Mouse (Mus musculus) kidney, adult 10 weeks (tissue): ENCODE measurements around the gene Shbg. TPM values are rescaled to one million over a fixed set of nuclear protein-coding genes. Genes with fewer than 3 reads are reported as not detected.

ENCODE experiments used
- polyA plus RNA-seq: library from polyadenylated mRNA; stranded (reverse); fragments of 350-450 nt; fragmentation: Illumina TruSeq; extraction: RNeasy Lipid Tissue Mini Kit (QIAGEN cat#74804); gene quantifications from one replicate; pipeline ENCODE4 v1.2.3, GENCODE M21; 2014; ENCODE audit warnings: low read depth, low replicate concordance

Shbg gene
- 0.32 TPM for polyA plus RNA-seq

DNA sequence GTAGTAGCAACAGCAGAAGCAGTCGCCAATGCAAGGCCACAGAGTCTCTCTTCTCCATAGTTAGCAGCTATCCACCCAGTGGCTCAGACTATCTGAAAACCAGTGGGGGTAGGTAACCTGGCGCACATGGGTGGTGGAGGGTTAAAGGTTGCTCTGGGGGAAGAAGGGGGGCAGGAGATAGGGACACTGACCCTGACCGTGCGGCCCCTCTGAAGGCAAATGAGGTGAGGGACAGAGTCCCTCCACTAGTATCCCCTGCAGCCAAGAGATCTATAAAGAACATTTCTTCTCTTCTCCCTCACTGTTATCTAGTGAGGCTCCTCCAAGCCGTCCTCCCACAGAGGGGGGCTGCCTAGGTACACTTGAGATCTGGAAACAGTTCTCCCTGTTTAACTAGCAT is at the start of gene Shbg:
Gene Shbg (minus strand): TSS at position 101 of the 400 bp plus-strand sequence.

DNA sequence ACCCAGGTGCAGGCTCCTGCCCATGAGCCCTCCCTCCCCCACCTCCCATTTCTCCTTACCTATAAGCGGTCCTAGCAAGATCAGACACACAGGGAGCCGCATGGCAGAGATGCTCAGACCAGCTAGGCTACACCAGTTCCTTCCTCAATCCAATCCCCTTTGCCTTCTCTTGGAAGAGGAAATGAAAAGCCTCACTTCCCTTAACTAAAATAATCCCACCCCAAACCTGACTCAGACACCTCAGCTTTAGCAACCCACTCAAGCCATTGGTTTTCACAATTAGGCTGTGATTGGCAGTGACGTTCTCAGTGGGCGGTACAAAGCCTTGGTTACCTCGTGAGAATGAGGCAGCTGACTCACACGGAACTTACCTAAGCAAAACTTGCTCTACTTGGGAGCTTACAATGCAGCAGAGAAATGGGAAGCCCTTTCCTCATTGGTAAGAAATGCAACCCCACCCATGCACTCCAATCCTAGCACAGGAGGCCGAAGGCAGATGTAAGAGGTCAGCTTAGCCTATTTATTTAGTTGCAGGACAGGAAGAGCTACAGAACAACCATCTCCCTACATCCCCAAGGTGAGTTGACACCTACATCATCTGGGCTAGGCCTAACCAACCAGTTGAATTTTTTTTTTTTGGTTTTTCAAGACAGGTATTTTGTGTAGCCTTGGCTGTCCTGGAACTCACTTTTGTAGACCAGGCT is 48.4 kb upstream of the Shbg start, which contains the start of gene Cd68:
Gene Cd68 (minus strand): TSS at position 193 of the 704 bp plus-strand sequence.

DNA sequence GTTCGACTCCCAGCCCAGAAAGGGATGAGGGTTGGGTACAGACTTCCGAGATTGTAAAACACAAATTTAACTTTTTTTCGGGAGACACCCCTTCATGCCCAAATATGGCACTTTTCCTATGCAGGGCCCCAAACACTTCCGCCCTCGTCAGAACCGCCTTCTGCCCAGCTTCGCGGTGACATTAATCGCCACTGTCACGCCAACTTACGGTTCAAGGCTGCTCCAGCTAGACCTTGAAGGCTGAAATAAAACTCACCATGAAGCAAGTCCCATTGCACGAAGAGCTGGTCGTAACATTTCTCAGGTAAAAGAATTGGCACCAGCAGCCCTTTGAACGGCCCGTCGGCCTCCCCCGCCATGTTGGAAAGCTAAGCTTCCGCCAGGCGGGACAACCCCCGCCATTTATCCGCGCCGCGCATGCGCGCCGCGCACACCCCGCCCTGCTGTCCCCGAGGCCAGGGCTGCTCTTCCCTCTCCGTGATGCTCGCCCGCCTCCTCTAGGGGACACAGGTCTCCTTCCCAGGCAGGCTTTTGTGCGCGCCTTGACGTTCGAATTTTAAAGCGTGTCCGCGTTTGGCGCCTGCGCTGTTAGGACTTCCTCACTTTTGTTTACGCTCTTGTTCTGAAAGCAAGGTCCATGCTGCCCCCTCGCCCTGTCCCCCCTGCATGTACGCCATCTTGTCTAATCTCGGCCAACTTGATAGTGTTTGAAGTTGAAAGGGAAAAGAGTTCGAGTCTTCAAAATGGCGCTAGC is 44.7 kb upstream of the Shbg start, which contains the start of gene Mpdu1:
Gene Mpdu1 (minus strand): TSS at position 430 of the 754 bp plus-strand sequence.

DNA sequence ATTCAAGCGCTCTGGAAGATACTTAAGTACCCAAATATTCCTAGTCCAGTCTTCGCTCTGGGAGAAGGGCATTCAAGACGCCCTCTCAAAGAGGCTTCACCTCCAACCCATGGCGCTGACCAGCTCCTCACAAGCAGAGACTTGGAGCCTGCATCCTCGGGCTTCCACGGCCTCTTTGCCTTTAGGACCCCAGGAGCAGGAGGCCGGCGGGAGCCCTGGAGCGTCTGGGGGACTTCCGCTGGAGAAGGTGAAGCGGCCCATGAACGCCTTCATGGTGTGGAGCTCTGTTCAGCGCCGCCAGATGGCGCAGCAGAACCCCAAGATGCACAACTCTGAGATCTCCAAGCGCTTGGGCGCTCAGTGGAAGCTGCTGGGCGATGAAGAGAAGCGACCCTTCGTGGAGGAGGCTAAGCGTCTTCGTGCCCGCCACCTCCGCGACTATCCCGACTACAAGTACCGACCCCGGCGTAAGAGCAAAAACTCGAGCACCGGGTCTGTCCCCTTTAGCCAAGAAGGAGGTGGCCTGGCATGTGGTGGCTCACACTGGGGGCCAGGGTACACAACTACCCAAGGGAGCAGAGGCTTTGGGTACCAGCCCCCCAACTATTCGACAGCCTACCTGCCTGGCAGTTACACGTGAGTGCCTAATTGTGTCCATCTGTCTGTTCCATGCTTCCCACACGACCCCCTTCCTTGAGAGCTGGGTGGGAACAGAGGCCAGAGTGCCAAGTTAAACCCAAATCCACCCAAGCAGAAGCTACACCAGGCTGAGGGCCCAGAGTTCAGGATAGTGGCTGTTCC is 37.8 kb upstream of the Shbg start, which contains the start of gene Sox15:
Gene Sox15 (plus strand): TSS at position 51 of the 801 bp plus-strand sequence.

DNA sequence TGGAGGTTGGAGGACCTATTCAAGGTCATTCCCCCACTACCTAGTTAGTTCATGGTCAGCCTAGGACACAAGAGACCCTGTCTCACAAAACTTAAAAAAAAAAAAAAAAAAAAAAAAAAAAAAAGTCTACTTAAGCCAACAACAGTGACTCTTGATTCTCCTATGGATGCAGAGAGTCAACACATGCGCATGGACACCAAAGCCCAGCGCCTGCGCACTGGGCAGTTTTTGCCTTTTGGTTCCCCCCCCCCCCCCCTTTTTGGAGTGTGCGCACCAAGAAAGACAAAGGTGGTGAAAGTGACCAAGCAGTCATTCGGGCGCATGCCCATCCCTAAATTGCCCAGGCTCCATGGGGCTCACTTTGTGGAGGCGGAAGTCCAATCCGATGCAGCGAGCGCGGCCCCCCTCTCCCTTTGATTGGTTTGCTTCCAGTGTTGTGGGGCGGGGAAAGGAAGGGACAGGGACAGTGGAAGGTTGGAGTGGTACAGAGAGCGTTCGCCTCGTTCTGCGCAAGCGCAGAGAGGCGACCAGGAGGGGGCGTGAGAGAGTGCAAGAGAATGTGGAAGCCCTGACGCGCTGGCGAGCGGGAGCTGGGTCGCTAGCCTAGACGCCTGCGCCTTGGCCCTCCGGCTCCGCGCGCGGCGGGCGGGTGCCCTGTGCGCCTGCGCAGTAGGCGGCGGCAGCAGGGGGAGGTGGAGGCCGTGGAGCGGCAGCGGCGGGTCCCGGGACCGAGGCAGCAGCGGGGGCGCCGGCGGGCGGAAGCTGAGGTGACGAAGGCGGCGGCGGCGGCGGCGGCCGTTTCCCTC is 14.8 kb upstream of the Shbg start, which contains the start of gene Fxr2:
Gene Fxr2 (plus strand): TSS at position 707 of the 806 bp plus-strand sequence.

DNA sequence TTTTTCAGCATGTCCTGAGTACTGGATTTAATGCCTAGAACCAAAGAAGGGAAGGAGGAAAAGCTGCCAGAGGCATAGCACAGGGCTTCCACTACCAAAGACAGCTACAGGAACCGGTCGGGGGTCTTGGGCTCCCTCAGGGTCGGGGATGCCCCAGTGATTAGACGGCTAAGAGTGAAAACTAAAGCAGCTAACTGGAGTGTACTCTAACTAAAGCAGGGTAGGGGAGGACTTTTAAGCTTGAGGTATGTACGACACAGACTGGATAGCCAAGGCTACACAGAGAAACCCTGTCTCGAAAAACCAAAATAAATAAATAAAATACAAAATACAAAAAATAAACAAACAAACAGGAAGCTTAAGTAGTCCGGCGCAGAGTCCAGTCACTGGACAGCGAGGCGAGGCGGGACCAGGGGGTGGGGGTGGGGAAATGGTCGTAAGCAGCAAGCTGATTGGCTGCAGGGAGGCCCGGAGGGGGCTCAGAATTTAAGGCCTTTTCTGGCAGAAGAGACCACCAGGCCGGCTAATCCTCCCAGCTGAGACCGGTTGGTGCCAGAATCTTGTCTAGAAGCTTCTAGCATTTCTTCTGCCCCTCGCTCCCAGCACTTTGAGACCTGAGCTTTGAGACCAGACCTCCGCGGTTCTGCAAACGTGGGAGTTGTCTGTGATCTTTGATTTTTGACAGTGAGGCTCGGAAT is 4.0 kb upstream of the Shbg start, which contains the start of gene Sat2:
Gene Sat2 (plus strand): TSS at position 454 of the 698 bp plus-strand sequence.

DNA sequence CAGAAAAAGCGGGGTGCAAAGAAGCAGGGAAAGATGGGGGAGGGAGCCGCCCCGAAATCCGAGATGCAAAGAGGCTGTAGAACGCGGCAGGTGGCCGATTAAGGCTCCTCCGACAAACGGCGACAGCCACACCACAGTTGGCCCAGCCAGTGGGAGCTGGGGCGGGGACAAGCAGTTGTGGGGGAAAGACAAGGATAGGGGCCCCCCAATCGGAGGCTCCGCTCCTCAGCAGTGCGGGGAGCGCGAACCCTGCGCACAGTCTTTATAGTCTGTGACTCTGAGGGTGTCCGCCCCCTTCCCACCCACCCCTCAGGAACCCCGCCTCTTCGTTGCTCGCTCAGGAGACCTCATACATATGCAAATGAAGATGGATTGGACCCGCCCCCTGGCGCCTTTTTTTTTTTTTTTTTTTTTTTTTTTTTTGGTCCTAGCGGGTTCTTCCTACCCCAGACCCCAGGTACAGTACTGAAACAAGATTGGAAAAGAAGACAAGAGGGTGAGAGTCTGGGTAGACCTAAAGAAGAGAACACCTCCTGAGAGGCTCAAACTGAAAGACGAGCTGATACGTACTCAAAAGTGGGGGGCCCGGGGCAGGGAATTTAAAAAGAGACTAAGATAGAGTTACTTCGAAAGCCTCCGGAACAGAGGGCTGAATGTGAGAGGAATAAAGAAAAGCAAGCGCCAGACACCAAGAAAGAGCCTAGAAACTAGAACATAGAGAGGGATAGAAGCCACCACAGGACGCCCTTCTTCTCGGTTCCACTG is 11.8 kb downstream of the Shbg start, which contains the start of gene Atp1b2:
Gene Atp1b2 (minus strand): TSS at position 217 of the 765 bp plus-strand sequence.

DNA sequence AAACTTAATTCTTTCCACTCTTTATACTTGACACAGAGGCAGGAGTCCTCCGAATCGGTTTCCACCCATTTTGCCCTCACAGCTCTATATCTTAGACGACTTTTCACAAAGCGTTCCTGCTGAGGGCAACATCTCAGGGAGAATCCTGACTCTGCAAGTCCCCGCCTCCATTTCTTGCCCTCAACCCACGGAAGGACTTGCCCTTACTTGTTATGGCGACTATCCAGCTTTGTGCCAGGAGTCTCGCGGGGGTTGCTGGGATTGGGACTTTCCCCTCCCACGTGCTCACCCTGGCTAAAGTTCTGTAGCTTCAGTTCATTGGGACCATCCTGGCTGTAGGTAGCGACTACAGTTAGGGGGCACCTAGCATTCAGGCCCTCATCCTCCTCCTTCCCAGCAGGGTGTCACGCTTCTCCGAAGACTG is 37.6 kb downstream of the Shbg start, which contains the start of the genes Wrap53 and Trp53:
Gene Wrap53 (minus strand): TSS at position 165 of the 424 bp plus-strand sequence.
Gene Trp53 (plus strand): TSS at position 269 of the 424 bp plus-strand sequence.

Other genes starting within 250 kb of the Shbg start
- gene Chd3, start 248.5 kb downstream of the Shbg start, polyA plus RNA-seq: 20.4 TPM
- gene Naa38, start 222.4 kb downstream of the Shbg start, polyA plus RNA-seq: 4.1 TPM
- gene Cyb5d1, start 222.3 kb downstream of the Shbg start, polyA plus RNA-seq: 41.9 TPM
- 0.65 TPM for gene Tmem88, start 219.7 kb downstream of the Shbg start, polyA plus RNA-seq
- gene Kdm6b, start 204.2 kb downstream of the Shbg start, polyA plus RNA-seq: 2.0 TPM
- gene Dnah2, start 68.8 kb downstream of the Shbg start, polyA plus RNA-seq: not detected
- not detected for gene Efnb3, start 57.7 kb downstream of the Shbg start, polyA plus RNA-seq
- 2.1 TPM for gene Wrap53, start 37.6 kb downstream of the Shbg start, polyA plus RNA-seq
- gene Trp53, start 37.5 kb downstream of the Shbg start, polyA plus RNA-seq: 2.5 TPM
- gene Atp1b2, start 12.0 kb downstream of the Shbg start, polyA plus RNA-seq: 15.9 TPM
- gene Sat2, start 4.1 kb upstream of the Shbg start, polyA plus RNA-seq: 7.5 TPM
- gene Fxr2, start 15.1 kb upstream of the Shbg start, polyA plus RNA-seq: 9.5 TPM
- gene Sox15, start 37.4 kb upstream of the Shbg start, polyA plus RNA-seq: not detected
- gene Mpdu1, start 44.7 kb upstream of the Shbg start, polyA plus RNA-seq: 16.5 TPM
- gene Cd68, start 48.2 kb upstream of the Shbg start, polyA plus RNA-seq: 1.3 TPM
- 371 TPM for gene Eif4a1, start 54.5 kb upstream of the Shbg start, polyA plus RNA-seq
- 58.9 TPM for gene Senp3, start 64.2 kb upstream of the Shbg start, polyA plus RNA-seq
- 5.9 TPM for gene Tnfsf13, start 67.9 kb upstream of the Shbg start, polyA plus RNA-seq
- gene Tnfsf12, start 77.9 kb upstream of the Shbg start, polyA plus RNA-seq: 2.4 TPM
- 1.1 TPM for gene Tnfsfm13, start 78.2 kb upstream of the Shbg start, polyA plus RNA-seq
- 20.8 TPM for gene Polr2a, start 140.7 kb upstream of the Shbg start, polyA plus RNA-seq
- not detected for gene Slc35g3, start 144.1 kb upstream of the Shbg start, polyA plus RNA-seq
- 16.5 TPM for gene Zbtb4, start 148.0 kb upstream of the Shbg start, polyA plus RNA-seq
- gene Chrnb1, start 178.0 kb upstream of the Shbg start, polyA plus RNA-seq: 3.2 TPM
- 3.0 TPM for gene Fgf11, start 184.0 kb upstream of the Shbg start, polyA plus RNA-seq
- 6.4 TPM for gene Tmem102, start 187.7 kb upstream of the Shbg start, polyA plus RNA-seq
- gene Gm39566, start 197.4 kb upstream of the Shbg start, polyA plus RNA-seq: not detected
- gene Spem2, start 200.6 kb upstream of the Shbg start, polyA plus RNA-seq: not detected
- gene Spem1, start 204.3 kb upstream of the Shbg start, polyA plus RNA-seq: not detected
- gene Nlgn2, start 219.9 kb upstream of the Shbg start, polyA plus RNA-seq: 0.20 TPM
- gene Tmem256, start 220.6 kb upstream of the Shbg start, polyA plus RNA-seq: 42.3 TPM
- gene Plscr3, start 228.5 kb upstream of the Shbg start, polyA plus RNA-seq: 0.77 TPM
- 1.4 TPM for gene Tnk1, start 240.8 kb upstream of the Shbg start, polyA plus RNA-seq